Mouse (Mus musculus) adrenal gland, postnatal 10 days (tissue): Measurements from ENCODE around the gene Ddx49. TPM values are rescaled to one million over a fixed set of nuclear protein-coding genes. Genes with fewer than 3 reads are reported as not detected.
A peak's percentile ranks its signal among the peaks of the same experiment; 100 is the strongest.

Experiments
- DNase-seq: peaks from one replicate; pipeline ENCODE4 v3.0.0; 2021; ENCODE audit warnings: mixed read lengths
- total RNA-seq, 2 experiments: library from RNA; stranded (reverse); gene quantifications; 2 replicates each; pipeline ENCODE4 v1.2.3; 2021

Gene Ddx49
- total RNA-seq, 2 experiments from 2014 or later, result 63.4 to 67.7 TPM

GRCm38 (mm10) chr8:70316511-70317504, 14.5 kb upstream of the Ddx49 start:
- peak; percentile 66 for DNase-seq

GRCm38 (mm10) chr8:70315624-70316510, 13.6 kb upstream of the Ddx49 start, which contains the start of gene Cers1:
Gene Cers1, plus strand, starts transcription at chr8:70315775.
- DNase-seq, result peak; percentile 78

DNA sequence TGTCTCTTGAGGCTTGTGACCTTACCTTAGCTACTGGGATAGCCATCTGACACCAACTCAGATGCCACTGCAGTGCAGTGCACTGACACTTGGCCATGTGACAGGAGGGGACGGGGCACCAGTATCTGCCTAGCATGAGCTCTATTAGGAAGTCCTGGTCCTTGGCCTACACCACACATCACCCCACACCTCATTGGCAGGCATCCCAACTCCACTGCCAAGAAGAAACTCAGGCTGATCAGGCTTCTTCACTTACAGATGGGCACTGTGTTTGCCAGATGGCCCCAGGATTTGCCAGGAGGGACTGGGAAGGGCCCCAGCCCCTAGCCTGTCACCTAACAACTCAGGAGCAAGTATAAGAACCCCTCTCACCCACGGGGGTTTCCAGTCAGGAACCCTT, 11.1 kb upstream of the Ddx49 start:
- DNase-seq, result peak; percentile 65

- DNase-seq, result peak; percentile 49
Measured at GRCm38 (mm10) chr8:70309311-70309710, 7.0 kb upstream of the Ddx49 start.

DNA sequence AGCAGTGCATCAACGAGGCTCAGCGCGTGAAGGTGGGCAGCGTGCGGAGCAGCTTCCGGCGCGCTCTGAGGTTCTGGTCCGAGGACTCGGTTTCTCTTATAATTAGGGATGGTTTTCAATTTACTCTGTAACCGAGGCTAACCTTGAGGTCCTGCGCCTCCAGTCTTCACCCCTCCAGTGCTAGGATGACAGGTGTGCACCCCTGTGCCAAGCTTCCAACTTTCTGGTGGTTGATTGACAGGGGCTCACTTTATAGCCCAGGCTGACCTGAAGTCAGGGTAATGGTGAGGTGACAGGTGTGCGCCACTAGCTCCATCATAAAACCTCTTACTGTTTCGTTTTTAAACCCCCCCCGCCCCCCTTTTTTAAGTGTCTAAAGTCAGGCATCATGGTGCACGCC, 612 bp upstream of the Ddx49 start:
- no peak for DNase-seq

DNA sequence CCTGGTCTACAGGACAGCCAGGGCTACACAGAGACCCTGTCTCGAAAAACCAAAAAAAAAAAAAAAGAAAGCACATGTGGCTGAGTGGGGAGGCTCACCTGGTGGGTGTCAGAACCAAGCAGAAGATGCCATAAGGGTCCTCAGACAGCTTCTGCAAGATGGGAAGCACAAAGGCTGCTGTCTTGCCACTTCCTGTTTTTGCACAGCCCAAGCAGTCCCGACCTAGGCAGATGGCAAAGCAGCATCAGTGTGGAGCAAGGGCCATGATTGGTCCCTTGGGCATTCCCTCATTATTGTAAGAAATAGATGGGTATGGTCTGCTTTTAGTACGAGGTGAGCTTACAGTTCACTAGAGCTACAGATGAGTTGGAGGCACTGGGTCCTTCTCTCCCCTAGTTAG, 1.4 kb downstream of the Ddx49 start:
- no peak for DNase-seq

- no peak for DNase-seq
Measured at GRCm38 (mm10) chr8:70293988-70294405, 8.3 kb downstream of the Ddx49 start.

DNA sequence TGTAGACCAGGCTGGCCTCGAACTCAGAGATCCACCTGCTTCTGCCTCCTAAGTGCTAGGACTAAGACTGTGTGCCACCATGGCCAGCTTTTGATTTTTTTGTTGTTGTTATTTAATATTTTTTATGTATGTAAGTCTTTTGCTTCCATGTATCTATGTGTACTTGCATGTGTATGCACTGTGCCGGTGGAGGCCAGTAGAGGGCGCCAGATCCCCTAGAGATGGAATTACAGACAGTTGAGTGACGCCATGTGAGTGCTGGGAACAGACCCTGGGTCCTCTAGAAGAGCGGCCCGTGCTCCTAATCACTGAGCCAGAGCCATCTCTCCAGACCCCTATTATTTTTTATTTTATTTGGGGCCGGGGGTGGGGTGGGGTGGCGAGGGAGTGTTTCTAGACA, 15.6 kb downstream of the Ddx49 start:
- no peak for DNase-seq

GRCm38 (mm10) chr8:70285304-70285703, 17.0 kb downstream of the Ddx49 start:
- DNase-seq, result no peak

- DNase-seq, result no peak
Measured at GRCm38 (mm10) chr8:70284421-70284820, 17.9 kb downstream of the Ddx49 start.

- DNase-seq, result peak; percentile 63
Measured at GRCm38 (mm10) chr8:70283136-70284077, 18.9 kb downstream of the Ddx49 start.

DNA sequence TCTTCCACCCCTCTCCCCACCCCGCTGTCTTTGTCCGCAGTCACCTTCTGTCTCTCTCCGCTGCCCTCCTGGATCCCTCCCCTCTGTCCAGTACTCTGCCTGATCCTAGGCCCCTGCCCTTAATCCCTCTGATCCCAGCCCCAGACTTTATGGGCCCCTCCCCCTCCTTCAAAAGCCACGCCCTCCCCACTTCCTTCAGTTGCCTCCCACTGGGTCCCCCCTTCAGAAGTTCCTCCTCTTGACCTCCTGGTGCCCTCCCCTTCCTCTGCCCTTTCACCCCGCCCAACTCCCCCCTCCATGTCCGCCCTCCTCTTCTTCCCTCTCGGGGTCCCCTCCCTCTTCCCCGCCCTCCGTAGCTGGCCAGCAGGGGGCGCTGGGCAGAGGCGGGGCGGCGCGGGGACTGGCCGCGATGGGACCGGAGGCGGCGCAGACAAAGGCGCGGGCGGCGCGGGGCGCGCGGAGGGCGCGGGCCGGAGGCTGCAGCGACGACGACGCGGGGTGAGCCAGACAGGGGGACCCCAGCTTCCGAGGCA, 19.6 kb downstream of the Ddx49 start, which contains the start of gene Homer3:
TSS of gene Homer3 (plus strand) at position 225 of the 533 bp plus-strand sequence.
- DNase-seq, result peak; percentile 94

- DNase-seq, result no peak
Measured at GRCm38 (mm10) chr8:70281001-70281400, 21.3 kb downstream of the Ddx49 start.

- DNase-seq, result no peak
Measured at GRCm38 (mm10) chr8:70279266-70279665, 23.0 kb downstream of the Ddx49 start.

DNA sequence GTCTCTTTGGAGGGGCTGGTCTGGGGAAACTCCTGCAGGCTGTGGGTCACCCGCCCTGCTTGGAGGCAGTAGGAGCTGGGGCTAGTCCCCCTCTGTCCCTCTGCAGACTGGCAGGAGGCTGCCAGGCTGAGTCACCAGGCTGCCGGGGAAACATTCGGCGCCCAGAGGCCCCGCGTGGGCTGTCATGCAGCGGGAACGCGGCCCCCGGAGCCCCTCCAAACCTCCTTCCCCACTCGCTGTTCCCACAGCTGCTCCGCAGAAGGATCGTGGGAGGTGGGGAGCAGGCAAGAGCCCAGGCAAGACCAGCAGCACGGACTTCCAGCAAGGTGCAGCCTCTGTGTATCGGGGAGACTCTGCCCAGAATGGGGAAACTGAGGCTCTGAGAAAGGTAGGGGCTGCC, 24.1 kb downstream of the Ddx49 start:
- no peak for DNase-seq

DNA sequence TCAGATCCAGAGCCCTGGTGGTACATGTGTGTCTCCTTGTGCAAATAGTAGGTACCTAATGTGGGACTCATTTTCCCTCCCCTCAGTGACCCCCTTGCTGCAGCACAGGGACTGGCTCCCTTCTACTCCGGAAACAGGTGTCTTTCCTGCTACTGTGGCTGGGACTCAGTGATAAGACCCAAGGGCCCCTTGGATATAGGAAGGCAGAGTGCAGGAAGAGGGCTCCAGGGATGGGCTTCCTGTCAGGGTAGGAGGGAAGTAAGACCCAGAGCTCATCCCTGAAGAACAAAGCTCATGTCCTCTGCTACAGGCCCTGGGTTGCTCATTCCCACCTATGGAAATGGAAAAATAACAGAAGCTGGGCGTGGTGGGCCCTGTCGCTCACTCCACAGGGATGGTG, 25.8 kb downstream of the Ddx49 start:
- no peak for DNase-seq

DNA sequence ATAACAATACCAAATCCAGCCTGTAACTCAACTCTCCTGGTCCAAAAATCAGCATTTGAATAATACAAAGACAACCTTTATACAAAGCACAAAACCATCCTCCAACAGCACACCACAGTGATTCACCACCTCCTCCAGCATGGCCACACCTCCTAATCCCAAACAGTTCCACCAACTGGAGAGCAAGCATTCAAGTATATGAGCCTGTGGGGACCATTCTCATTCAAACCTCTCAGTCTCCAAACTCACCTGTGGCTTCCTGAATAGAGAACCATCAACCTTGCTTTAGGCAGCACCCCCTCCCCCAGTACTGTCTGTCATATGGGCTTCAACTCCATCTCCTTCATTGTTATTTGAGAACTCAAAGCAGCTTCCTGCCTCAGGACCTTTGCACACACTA, 27.9 kb downstream of the Ddx49 start:
- no peak for DNase-seq

DNA sequence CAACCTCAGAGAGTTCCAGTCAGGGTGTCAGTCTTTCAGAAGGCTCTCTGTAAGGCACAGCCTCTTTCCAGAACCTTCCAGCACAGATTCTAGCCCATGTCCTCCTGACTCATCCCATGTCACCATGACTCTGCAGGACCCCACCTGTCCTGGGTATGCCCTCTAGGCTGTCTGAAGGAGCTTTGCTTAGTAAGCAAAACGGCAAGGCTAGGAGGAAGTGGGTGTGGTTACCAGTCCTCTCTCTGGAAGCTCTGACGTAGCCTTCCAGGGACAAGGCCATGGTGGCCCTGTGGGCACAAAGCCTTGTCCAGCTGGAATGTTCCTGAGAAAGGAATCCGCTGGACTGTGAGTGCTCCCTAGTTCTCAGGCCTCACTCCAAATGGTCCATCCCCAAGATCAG, 29.3 kb downstream of the Ddx49 start:
- peak; percentile 70 for DNase-seq

GRCm38 (mm10) chr8:70268799-70269565, 33.3 kb downstream of the Ddx49 start:
- DNase-seq, result peak; percentile 42

GRCm38 (mm10) chr8:70268311-70268710, 34.0 kb downstream of the Ddx49 start:
- DNase-seq, result no peak
